In the genomic region with DNA sequence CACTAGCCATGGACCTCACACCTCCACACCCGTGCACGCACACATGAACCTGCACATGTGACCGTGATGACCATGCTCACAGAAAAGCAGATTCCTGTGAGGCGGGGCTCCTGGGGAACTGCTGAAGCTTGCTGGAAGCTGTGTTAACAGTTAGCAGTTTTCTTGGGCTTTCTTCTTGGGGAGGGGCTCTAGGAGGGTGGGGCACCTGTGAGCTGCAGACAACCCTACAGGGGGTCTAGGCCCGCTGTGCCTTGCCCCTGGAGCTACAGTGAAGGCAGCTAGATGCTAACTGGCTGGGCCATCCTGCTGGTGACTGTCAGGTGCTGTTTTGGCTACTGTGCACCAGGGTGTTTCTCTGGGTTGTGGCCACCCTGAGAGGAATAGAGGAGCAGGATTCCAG, we compare ENCODE assay signal across 14 mouse cellular contexts.
"Had no signal": no experiment of that assay in that cellular context is flagged by ENCODE, and none has a peak within 500 bp of the region (broad histone marks: within the 10 kb centered on the region; RNA-seq: fewer than 3 reads in every experiment).

No protein-coding gene starts in this region.

- H3K27ac ChIP-seq: left cerebral cortex, adult 2 months; limb, embryonic 10.5 days; liver, embryonic 13.5 days; lung, embryonic 15.5 days; macrophage; stomach, embryonic 15.5 days had no signal

- H3K4me3 ChIP-seq: left cerebral cortex, adult 2 months; limb, embryonic 10.5 days; liver, embryonic 13.5 days; lung, embryonic 15.5 days; myocyte; stomach, embryonic 15.5 days had no signal

- H3K27me3 ChIP-seq: liver, embryonic 13.5 days; lung, embryonic 15.5 days; stomach, embryonic 15.5 days had no signal

- H3K9me3 ChIP-seq: limb, embryonic 10.5 days; liver, embryonic 13.5 days; lung, embryonic 15.5 days; stomach, embryonic 15.5 days had no signal

- H3K9ac ChIP-seq: liver, embryonic 13.5 days; liver, postnatal 0 days; lung, embryonic 15.5 days; stomach, embryonic 15.5 days had no signal

- H3K4me2 ChIP-seq: liver, embryonic 13.5 days; lung, embryonic 15.5 days; stomach, embryonic 15.5 days had no signal

- ATAC-seq: liver, postnatal 0 days had no signal

- DNase-seq: kidney, adult 18-20 months; kidney, postnatal 25 days; liver, embryonic 13.5 days; liver, postnatal 0 days; lung, postnatal 14 days; right cerebral cortex, postnatal 14 days; thymus, adult 2 months; thymus, postnatal 25 days had no signal

- H3K4me1 ChIP-seq: limb, embryonic 10.5 days; liver, embryonic 13.5 days; lung, embryonic 15.5 days; stomach, embryonic 15.5 days had no signal
